Mouse (Mus musculus) adrenal gland, postnatal 25 days (tissue): ENCODE data around the gene Lcn11. TPM values are rescaled to one million over a fixed set of nuclear protein-coding genes. Genes with fewer than 3 reads are reported as not detected.

Experiments
- DNase-seq: peaks from one replicate; pipeline ENCODE4 v3.0.0; 2021; ENCODE audit warnings: mixed read lengths
- total RNA-seq: library from RNA; stranded (reverse); gene quantifications from 2 replicates; pipeline ENCODE4 v1.2.3, GENCODE M21; 2021

Gene Lcn11
- total RNA-seq, 1 experiment from 2014 or later: not detected

DNA sequence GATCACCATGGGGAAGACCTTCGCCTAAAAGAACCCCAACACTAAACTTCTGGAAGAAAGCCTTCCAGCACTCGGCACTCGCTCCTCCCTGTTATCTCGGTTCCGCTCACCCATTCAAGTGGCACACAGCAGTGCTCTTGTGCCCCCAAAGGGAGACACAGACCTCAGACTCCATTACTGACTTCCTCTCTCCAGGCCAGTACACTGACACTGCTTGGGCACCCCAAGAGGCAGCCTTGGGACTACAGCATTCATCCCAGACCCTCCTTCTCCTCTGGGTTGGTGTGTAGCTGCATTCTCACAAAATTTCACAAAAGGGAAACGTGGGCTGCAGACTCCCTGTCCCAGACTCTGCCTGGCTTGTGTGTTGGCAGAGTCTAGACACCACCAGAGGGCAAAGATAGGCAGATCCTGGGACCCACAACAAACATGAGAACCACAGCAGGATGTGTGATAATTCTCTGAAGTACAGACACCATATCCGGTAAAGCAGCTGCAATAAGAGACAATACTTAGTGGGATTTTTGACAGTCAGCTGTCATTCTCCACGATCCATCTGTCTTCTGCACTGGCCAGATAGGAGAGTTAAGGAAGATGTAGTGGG is 51.6 kb downstream of the Lcn11 start:
- no peak for DNase-seq

Other genes with a start within 250 kb of the Lcn11 start
- gene Traf2, start 230.1 kb upstream of the Lcn11 start, total RNA-seq: 29.2 and 30.2 TPM in 2 replicates
- 270 and 317 TPM in 2 replicates for gene Edf1, start 219.2 kb upstream of the Lcn11 start, total RNA-seq
- 4.6 and 17.3 TPM in 2 replicates for gene Mamdc4, start 202.2 kb upstream of the Lcn11 start, total RNA-seq
- 42.8 and 60.5 TPM in 2 replicates for gene Phpt1, start 201.8 kb upstream of the Lcn11 start, total RNA-seq
- 1.6 and 2.6 TPM in 2 replicates for gene Ajm1, start 195.3 kb upstream of the Lcn11 start, total RNA-seq
- 108 and 118 TPM in 2 replicates for gene Rabl6, start 168.5 kb upstream of the Lcn11 start, total RNA-seq
- gene Ccdc183, start 159.3 kb upstream of the Lcn11 start, total RNA-seq: not detected in 2 replicates
- 28.8 and 36.9 TPM in 2 replicates for gene Tmem141, start 155.0 kb upstream of the Lcn11 start, total RNA-seq
- 2.6 and 2.7 TPM in 2 replicates for gene Fcna, start 149.0 kb upstream of the Lcn11 start, total RNA-seq
- gene Lcn8, start 123.9 kb upstream of the Lcn11 start, total RNA-seq: not detected in 2 replicates
- gene Lcn5, start 119.1 kb upstream of the Lcn11 start, total RNA-seq: not detected in 2 replicates
- not detected in 2 replicates for gene Lcn6, start 100.2 kb upstream of the Lcn11 start, total RNA-seq
- gene Lcn10, start 94.3 kb upstream of the Lcn11 start, total RNA-seq: not detected in 2 replicates
- 0.61 TPM in 1 of 2 replicates, not detected in the other for gene Obp2a, start 77.0 kb upstream of the Lcn11 start, total RNA-seq
- 45.0 and 47.9 TPM in 2 replicates for gene Bmyc, start 70.3 kb upstream of the Lcn11 start, total RNA-seq
- gene Obp2b, start 40.0 kb upstream of the Lcn11 start, total RNA-seq: not detected in 2 replicates
- gene Lcn3, start 11.4 kb upstream of the Lcn11 start, total RNA-seq: not detected in 2 replicates
- gene Gm13539, start 5.2 kb downstream of the Lcn11 start, total RNA-seq: not detected in 2 replicates
- gene Glt6d1, start 38.8 kb downstream of the Lcn11 start, total RNA-seq: not detected in 2 replicates
- not detected in 2 replicates for gene Lcn9, start 46.1 kb downstream of the Lcn11 start, total RNA-seq
- gene Sohlh1, start 70.2 kb downstream of the Lcn11 start, total RNA-seq: not detected in 2 replicates
- gene Kcnt1, start 86.7 kb downstream of the Lcn11 start, total RNA-seq: 2.7 and 5.2 TPM in 2 replicates
- gene Camsap1, start 206.3 kb downstream of the Lcn11 start, total RNA-seq: 30.2 and 37.1 TPM in 2 replicates
- 36.5 and 40.0 TPM in 2 replicates for gene Ubac1, start 244.7 kb downstream of the Lcn11 start, total RNA-seq